Mouse (Mus musculus): ENCODE results near the gene Btg2. TPM values are rescaled to one million over a fixed set of nuclear protein-coding genes. Genes with fewer than 3 reads are reported as not detected.

Gene Btg2
- polyA plus RNA-seq, 1 experiment from 2014 or later, result 22.1 TPM

DNA sequence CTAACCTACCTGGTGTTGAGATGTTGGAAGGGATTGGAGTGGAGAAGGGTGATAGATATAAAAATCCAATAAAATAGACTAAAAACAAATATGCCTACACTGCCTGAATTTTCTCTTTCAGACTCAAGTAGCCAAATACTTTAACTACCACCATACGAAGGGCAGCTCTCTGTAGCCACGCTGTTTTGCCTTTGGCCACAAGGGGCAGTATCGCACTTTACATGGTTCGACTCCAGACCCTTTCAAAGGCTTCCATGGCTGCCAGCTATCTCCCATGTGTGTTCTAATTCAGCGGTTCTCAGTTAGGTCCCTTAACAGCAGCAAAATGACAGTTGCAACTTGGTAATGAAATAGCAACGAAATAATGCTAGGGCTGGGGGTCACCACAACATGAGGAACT lies 25.7 kb downstream of the Btg2 start:
- peak; percentile 40; the same call in 1 of the 2 replicates for ATAC-seq (ENCODE audit: insufficient number of reproducible peaks, low FRiP score, low TSS enrichment, low read depth)
- Histone ChIP-seq H3K27ac (replicated peaks; ENCODE audit: low read depth, low read length) (no peak overlapping the region), H3K9me3 (ENCODE audit: control insufficient read depth, low read length) (no peaks in the 10 kb centered on the region), H3K36me3 (ENCODE audit: control insufficient read depth, insufficient read depth, low read length) (no peaks in the 10 kb centered on the region), H3K4me1 (ENCODE audit: control insufficient read depth, insufficient read depth, low read length) (no peaks in the 10 kb centered on the region), H3K9ac (ENCODE audit: low read length) (no peak overlapping the region), H3K4me2 (ENCODE audit: low read depth, severe bottlenecking) (no peak overlapping the region), H3K27me3 (ENCODE audit: control insufficient read depth, insufficient read depth, low read length) (no peaks in the 10 kb centered on the region), H3K4me3 (ENCODE audit: low read depth, low read length) (no peak overlapping the region)
- DNase-seq (ENCODE audit: low spot score), result peak; percentile 88
- WGBS, result 10% methylated on average over 6 of the region's 6 CpGs

DNA sequence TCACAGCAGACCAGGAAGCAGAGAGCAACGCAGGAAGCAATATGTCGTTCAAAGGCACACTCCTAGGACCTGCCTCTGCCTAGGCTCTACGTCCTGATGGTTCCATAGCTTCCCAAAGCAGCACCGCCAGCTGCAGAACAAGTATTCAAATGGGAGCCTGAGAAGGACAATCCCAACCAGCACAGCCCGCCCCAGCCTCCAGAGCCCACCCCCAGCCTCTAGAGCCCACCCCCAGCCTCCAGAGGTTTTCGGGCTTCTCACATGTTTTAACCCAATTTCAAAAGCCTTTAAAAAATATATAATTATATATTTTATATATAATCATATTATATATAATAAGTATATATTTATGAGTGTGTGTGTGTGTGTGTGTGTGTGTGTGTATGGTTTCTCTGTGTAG lies 29.4 kb downstream of the Btg2 start:
- no peak overlapping the region for H3K4me3 ChIP-seq (ENCODE audit: low read depth, low read length)
- ATAC-seq (ENCODE audit: insufficient number of reproducible peaks, low FRiP score, low TSS enrichment, low read depth), result no peak
- 67% methylated on average over 6 of the region's 6 CpGs for WGBS

DNA sequence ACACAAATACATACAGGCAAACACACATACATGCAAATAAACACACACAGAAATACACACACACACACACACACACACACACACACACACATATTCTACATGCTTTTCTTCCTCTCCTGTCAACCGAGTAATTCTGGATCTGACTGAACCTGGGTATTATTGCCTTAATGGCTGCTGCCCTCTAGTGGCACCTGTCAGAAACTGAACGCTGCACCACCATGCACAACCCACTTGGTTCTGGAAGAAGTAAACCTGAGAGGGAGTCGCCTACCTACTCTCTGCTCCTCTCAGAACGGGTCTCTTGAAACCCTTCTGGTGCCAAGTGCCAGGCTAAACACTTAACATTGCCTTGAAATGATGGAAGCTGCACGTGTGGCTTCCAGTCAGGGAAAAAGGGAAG lies 30.2 kb downstream of the Btg2 start:
- H3K27me3 ChIP-seq (ENCODE audit: control insufficient read depth, insufficient read depth, low read length), result 0 out of 2 replicates have a peak, but pooled peaks cover 7% of the 10 kb centered on the region
- 6% methylated on average over 5 of the region's 5 CpGs for WGBS
- DNase-seq (ENCODE audit: low spot score) (peak; percentile 83), ATAC-seq (ENCODE audit: insufficient number of reproducible peaks, low FRiP score, low TSS enrichment, low read depth) (no peak)
- H3K4me2 ChIP-seq (ENCODE audit: low read depth, severe bottlenecking), result no peak overlapping the region
- no peak overlapping the region for H3K9ac ChIP-seq (ENCODE audit: low read length)
- H3K27ac ChIP-seq (replicated peaks; ENCODE audit: low read depth, low read length), result no peak overlapping the region
- no peaks in the 10 kb centered on the region for H3K4me1 ChIP-seq (ENCODE audit: control insufficient read depth, insufficient read depth, low read length)
- H3K9me3 ChIP-seq (ENCODE audit: control insufficient read depth, low read length), result no peaks in the 10 kb centered on the region
- no peak overlapping the region for H3K4me3 ChIP-seq (ENCODE audit: low read depth, low read length)
- H3K36me3 ChIP-seq (ENCODE audit: control insufficient read depth, insufficient read depth, low read length), result no peaks in the 10 kb centered on the region

More for the DNA sequence above, 29.4 kb downstream of the Btg2 start:
- Histone ChIP-seq H3K4me1 (ENCODE audit: control insufficient read depth, insufficient read depth, low read length) (no peaks in the 10 kb centered on the region), H3K4me2 (ENCODE audit: low read depth, severe bottlenecking) (no peak overlapping the region), H3K36me3 (ENCODE audit: control insufficient read depth, insufficient read depth, low read length) (no peaks in the 10 kb centered on the region), H3K27me3 (ENCODE audit: control insufficient read depth, insufficient read depth, low read length) (0 out of 2 replicates have a peak, but pooled peaks cover 7% of the 10 kb centered on the region), H3K9me3 (ENCODE audit: control insufficient read depth, low read length) (no peaks in the 10 kb centered on the region), H3K9ac (ENCODE audit: low read length) (no peak overlapping the region), H3K27ac (replicated peaks; ENCODE audit: low read depth, low read length) (no peak overlapping the region)
- DNase-seq (ENCODE audit: low spot score), result no peak

DNA sequence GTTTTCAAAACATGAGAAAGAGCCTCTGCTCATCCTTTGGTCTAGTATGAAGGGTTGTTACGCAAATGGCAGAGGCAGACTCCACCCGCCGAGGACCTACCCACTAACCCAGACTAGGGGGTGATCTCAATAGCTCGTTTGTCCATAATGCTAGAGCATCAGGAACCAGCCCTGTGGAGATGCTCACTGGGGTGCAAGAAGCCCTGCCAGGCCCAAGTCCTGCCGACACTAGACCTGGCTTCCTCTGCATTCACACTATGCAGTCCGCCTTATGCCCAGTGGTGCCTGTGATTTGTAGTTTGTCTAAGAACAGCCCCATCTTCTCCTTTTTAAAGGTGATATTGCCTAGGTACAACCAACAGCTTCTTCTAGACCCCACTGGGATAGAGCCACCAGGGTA lies 31.5 kb downstream of the Btg2 start:
- no peak for DNase-seq (ENCODE audit: low spot score)
- Histone ChIP-seq H3K4me2 (ENCODE audit: low read depth, severe bottlenecking) (no peak overlapping the region), H3K9me3 (ENCODE audit: control insufficient read depth, low read length) (no peaks in the 10 kb centered on the region), H3K27ac (replicated peaks; ENCODE audit: low read depth, low read length) (no peak overlapping the region), H3K9ac (ENCODE audit: low read length) (no peak overlapping the region), H3K4me1 (ENCODE audit: control insufficient read depth, insufficient read depth, low read length) (peaks cover under 1% of the 10 kb centered on the region; the same call in 1 of the 2 replicates), H3K4me3 (ENCODE audit: low read depth, low read length) (no peak overlapping the region), H3K27me3 (ENCODE audit: control insufficient read depth, insufficient read depth, low read length) (0 out of 2 replicates have a peak, but pooled peaks cover 7% of the 10 kb centered on the region), H3K36me3 (ENCODE audit: control insufficient read depth, insufficient read depth, low read length) (no peaks in the 10 kb centered on the region)
- ATAC-seq (ENCODE audit: insufficient number of reproducible peaks, low FRiP score, low TSS enrichment, low read depth), result no peak
- WGBS, result 84% methylated on average over 6 of the region's 6 CpGs

DNA sequence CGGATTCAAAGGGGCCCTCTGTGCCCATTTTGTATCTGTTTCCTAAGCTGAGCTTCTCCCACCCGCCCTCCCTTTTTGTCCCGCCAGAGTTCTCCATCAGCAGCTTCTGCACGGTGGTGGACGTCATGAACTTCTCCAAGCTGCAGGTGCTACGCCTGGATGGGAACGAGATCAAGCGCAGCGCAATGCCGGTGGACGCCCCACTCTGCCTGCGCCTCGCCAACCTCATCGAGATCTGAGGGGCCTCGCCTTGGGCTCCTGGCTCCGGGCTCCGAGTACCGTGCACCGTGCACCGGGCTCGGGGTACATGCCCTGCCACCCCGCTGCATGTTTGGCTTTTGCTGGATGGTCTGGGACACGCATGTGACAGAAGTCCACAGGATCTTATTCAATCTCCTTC lies 32.5 kb downstream of the Btg2 start:
- no peak for ATAC-seq (ENCODE audit: insufficient number of reproducible peaks, low FRiP score, low TSS enrichment, low read depth)
- 0 out of 2 replicates have a peak, but pooled peaks cover 7% of the 10 kb centered on the region for H3K27me3 ChIP-seq (ENCODE audit: control insufficient read depth, insufficient read depth, low read length)
- 0 out of 2 replicates have a peak overlapping the region, but pooled peaks have one; percentile 3 for H3K4me3 ChIP-seq (ENCODE audit: low read depth, low read length)
- peaks cover 3% of the 10 kb centered on the region; the same call in 1 of the 2 replicates for H3K4me1 ChIP-seq (ENCODE audit: control insufficient read depth, insufficient read depth, low read length)
- peak overlapping the region; percentile 36; the same call in 1 of the 2 replicates for H3K4me2 ChIP-seq (ENCODE audit: low read depth, severe bottlenecking)
- no peaks in the 10 kb centered on the region for H3K9me3 ChIP-seq (ENCODE audit: control insufficient read depth, low read length)
- H3K27ac ChIP-seq (replicated peaks; ENCODE audit: low read depth, low read length), result no peak overlapping the region
- no peaks in the 10 kb centered on the region for H3K36me3 ChIP-seq (ENCODE audit: control insufficient read depth, insufficient read depth, low read length)
- DNase-seq (ENCODE audit: low spot score), result peak; percentile 37
- 28% methylated on average over 23 of the region's 23 CpGs for WGBS
- no peak overlapping the region for H3K9ac ChIP-seq (ENCODE audit: low read length)

DNA sequence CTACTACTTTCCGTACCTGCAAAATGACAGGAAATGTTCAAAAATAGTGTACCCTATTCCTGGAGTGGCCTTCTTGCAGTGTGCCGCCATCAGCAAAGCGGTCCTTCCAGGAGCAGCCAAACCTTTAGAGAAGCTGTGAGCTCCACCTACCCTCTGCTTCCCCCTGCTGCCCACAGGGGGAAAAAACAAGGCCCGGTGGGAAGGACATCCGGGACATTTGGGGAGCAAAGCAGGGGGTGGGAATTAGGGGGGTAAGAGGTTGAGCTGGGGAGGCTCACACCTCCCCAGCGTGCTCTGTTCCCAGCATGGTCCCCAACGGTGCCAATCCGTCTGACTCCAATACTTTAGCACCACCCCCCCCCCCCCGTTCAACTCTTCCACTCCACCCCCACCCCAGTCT lies 32.9 kb downstream of the Btg2 start:
- ATAC-seq (ENCODE audit: insufficient number of reproducible peaks, low FRiP score, low TSS enrichment, low read depth) (peak; percentile 59; the same call in 1 of the 2 replicates), DNase-seq (ENCODE audit: low spot score) (peak; percentile 89)
- Histone ChIP-seq H3K4me1 (ENCODE audit: control insufficient read depth, insufficient read depth, low read length) (peaks cover 3% of the 10 kb centered on the region; the same call in 1 of the 2 replicates), H3K9me3 (ENCODE audit: control insufficient read depth, low read length) (no peaks in the 10 kb centered on the region), H3K27ac (replicated peaks; ENCODE audit: low read depth, low read length) (no peak overlapping the region), H3K9ac (ENCODE audit: low read length) (no peak overlapping the region), H3K4me3 (ENCODE audit: low read depth, low read length) (0 out of 2 replicates have a peak overlapping the region, but pooled peaks have one; percentile 3), H3K4me2 (ENCODE audit: low read depth, severe bottlenecking) (peak overlapping the region; percentile 36; the same call in 1 of the 2 replicates), H3K27me3 (ENCODE audit: control insufficient read depth, insufficient read depth, low read length) (0 out of 2 replicates have a peak, but pooled peaks cover 7% of the 10 kb centered on the region), H3K36me3 (ENCODE audit: control insufficient read depth, insufficient read depth, low read length) (no peaks in the 10 kb centered on the region)
- 9% methylated on average over 9 of the region's 9 CpGs for WGBS

DNA sequence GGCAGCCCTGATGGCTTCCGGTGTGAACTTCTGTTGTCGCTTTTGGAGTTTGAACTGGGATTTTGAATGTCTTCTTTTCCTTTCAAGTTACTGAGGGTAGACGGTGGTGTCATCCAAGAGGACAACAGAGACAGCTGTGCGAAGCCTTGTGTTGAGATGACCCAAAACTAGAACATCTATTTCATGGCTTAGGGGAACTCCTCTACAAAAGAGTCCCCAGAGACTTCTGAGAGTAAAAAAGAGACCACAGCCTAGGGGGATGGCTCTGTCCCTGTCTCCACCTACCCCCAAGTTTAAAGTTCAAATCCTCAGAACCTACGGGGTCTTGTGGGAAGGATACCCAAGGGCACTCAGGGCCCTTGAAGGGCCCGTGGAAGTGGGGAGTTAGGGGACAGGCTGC lies 34.1 kb downstream of the Btg2 start:
- ATAC-seq (ENCODE audit: insufficient number of reproducible peaks, low FRiP score, low TSS enrichment, low read depth) (no peak), DNase-seq (ENCODE audit: low spot score) (no peak)
- no peak overlapping the region for H3K27ac ChIP-seq (replicated peaks; ENCODE audit: low read depth, low read length)
- H3K27me3 ChIP-seq (ENCODE audit: control insufficient read depth, insufficient read depth, low read length), result 0 out of 2 replicates have a peak, but pooled peaks cover 7% of the 10 kb centered on the region
- 93% methylated on average over 6 of the region's 6 CpGs for WGBS
- H3K4me2 ChIP-seq (ENCODE audit: low read depth, severe bottlenecking), result no peak overlapping the region
- H3K9me3 ChIP-seq (ENCODE audit: control insufficient read depth, low read length), result no peaks in the 10 kb centered on the region
- no peaks in the 10 kb centered on the region for H3K36me3 ChIP-seq (ENCODE audit: control insufficient read depth, insufficient read depth, low read length)
- H3K4me1 ChIP-seq (ENCODE audit: control insufficient read depth, insufficient read depth, low read length), result peaks cover 3% of the 10 kb centered on the region; the same call in 1 of the 2 replicates
- no peak overlapping the region for H3K4me3 ChIP-seq (ENCODE audit: low read depth, low read length)
- H3K9ac ChIP-seq (ENCODE audit: low read length), result no peak overlapping the region

DNA sequence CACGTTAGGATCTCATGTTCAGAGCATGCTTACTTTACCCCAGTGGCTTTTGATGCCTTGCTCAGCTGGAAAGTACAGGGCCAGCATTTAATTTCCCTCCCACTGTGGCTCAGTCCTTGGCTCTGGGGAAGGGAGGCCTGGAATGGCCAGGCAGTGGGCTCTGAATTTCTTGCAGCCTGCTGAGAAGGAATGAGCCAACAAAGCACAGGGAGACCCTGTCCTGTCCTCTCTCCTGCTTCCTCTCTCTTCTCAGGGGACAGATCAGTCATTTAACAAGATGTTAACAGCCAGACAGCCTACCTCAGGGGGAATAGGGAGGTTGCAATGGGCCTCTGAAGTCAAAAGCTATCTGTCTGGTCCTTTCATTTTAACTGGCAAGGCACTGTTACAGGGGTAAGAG lies 36.6 kb downstream of the Btg2 start:
- Histone ChIP-seq H3K4me1 (ENCODE audit: control insufficient read depth, insufficient read depth, low read length) (peaks cover 3% of the 10 kb centered on the region; the same call in 1 of the 2 replicates), H3K27me3 (ENCODE audit: control insufficient read depth, insufficient read depth, low read length) (0 out of 2 replicates have a peak, but pooled peaks cover 5% of the 10 kb centered on the region), H3K4me3 (ENCODE audit: low read depth, low read length) (no peak overlapping the region), H3K9me3 (ENCODE audit: control insufficient read depth, low read length) (no peaks in the 10 kb centered on the region), H3K27ac (replicated peaks; ENCODE audit: low read depth, low read length) (no peak overlapping the region), H3K4me2 (ENCODE audit: low read depth, severe bottlenecking) (no peak overlapping the region), H3K36me3 (ENCODE audit: control insufficient read depth, insufficient read depth, low read length) (no peaks in the 10 kb centered on the region), H3K9ac (ENCODE audit: low read length) (no peak overlapping the region)
- DNase-seq (ENCODE audit: low spot score) (no peak), ATAC-seq (ENCODE audit: insufficient number of reproducible peaks, low FRiP score, low TSS enrichment, low read depth) (no peak)
- 9% methylated on average over 1 of the region's 1 CpGs for WGBS

DNA sequence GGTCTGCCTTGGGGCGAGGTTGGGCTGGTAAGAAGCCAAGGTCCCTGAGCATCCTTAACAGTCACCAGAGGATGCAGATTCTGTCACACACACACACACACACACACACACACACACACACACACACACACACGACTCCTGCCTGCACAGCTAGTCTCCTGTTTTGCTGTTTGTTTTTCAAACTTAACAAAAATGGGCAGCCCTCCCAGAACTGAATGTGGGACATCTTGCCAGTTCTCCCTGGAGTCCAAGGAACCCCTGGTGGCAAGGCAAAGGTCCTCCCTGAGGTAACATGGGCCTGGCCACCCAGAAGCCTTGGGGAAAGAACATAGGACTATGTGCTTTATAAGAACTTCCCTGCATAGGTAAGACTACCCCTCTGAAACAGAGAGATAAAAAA lies 37.0 kb downstream of the Btg2 start:
- Histone ChIP-seq H3K27ac (replicated peaks; ENCODE audit: low read depth, low read length) (no peak overlapping the region), H3K36me3 (ENCODE audit: control insufficient read depth, insufficient read depth, low read length) (no peaks in the 10 kb centered on the region), H3K4me1 (ENCODE audit: control insufficient read depth, insufficient read depth, low read length) (peaks cover 3% of the 10 kb centered on the region; the same call in 1 of the 2 replicates), H3K27me3 (ENCODE audit: control insufficient read depth, insufficient read depth, low read length) (0 out of 2 replicates have a peak, but pooled peaks cover under 1% of the 10 kb centered on the region), H3K4me3 (ENCODE audit: low read depth, low read length) (no peak overlapping the region), H3K4me2 (ENCODE audit: low read depth, severe bottlenecking) (no peak overlapping the region), H3K9me3 (ENCODE audit: control insufficient read depth, low read length) (no peaks in the 10 kb centered on the region), H3K9ac (ENCODE audit: low read length) (no peak overlapping the region)
- no peak for DNase-seq (ENCODE audit: low spot score)
- ATAC-seq (ENCODE audit: insufficient number of reproducible peaks, low FRiP score, low TSS enrichment, low read depth), result no peak
- 60% methylated on average over 2 of the region's 2 CpGs for WGBS

All from limb, embryonic 11.5 days (tissue).